ENCODE assay signal across 17 mouse cellular contexts in genomic region chr3:129558016-129558955, GRCm38 (mm10). TPM values are rescaled to one million over a fixed set of nuclear protein-coding genes. Genes with fewer than 3 reads are reported as not detected.
A peak's percentile ranks its signal among the peaks of the same experiment; 100 is the strongest.
DNase-seq lines count a peak whose midpoint lies in the region; ATAC-seq and TF ChIP-seq lines count a peak whose summit lies in the region.
"Had no signal": no experiment of that assay in that cellular context is flagged by ENCODE, and none has a peak within 500 bp of the region (broad histone marks: within the 10 kb centered on the region; RNA-seq: fewer than 3 reads in every experiment).

No protein-coding gene starts in this region.

- peak overlapping the region; percentile 58 for H3K4me3 ChIP-seq in E14TG2a.4 (replicated peaks; ENCODE audit: low read length)
- no peak overlapping the region for H3K4me3 ChIP-seq in intestine, postnatal 0 days (ENCODE audit: low read depth, low read length)
- H3K4me3 ChIP-seq: erythroblast, embryonic 14.5 days; layer of hippocampus, adult 2 months had no signal

- H3K36me3 ChIP-seq in E14TG2a.4 (ENCODE audit: insufficient read depth, low read length) = peaks cover 94% of the 10 kb centered on the region
- peaks cover 10% of the 10 kb centered on the region; the same call in 1 of the 2 replicates for H3K36me3 ChIP-seq in intestine, postnatal 0 days (ENCODE audit: control insufficient read depth, insufficient read depth)

- TF ChIP-seq CTCF in E14TG2a.4 (conservative IDR thresholded peaks at IDR 0.05; ENCODE audit: low read length) = no peak
- TF ChIP-seq CTCF in intestine, postnatal 0 days (IDR thresholded peaks at IDR 0.05; ENCODE audit: low read depth) = no peak

- H3K4me1 ChIP-seq in E14TG2a.4 (replicated peaks; ENCODE audit: low read depth, low read length) = peaks cover 80% of the 10 kb centered on the region
- H3K4me1 ChIP-seq in intestine, postnatal 0 days (replicated peaks; ENCODE audit: control insufficient read depth, insufficient read depth, low read length) = no peaks in the 10 kb centered on the region

- H3K27ac ChIP-seq in intestine, postnatal 0 days (ENCODE audit: low read depth, low read length) = no peak overlapping the region
- H3K27ac ChIP-seq: layer of hippocampus, adult 2 months had no signal

- no peak overlapping the region for H3K9ac ChIP-seq in intestine, postnatal 0 days (ENCODE audit: low read depth, low read length)

- H3K4me2 ChIP-seq in intestine, postnatal 0 days (replicated peaks; ENCODE audit: low read depth) = no peak overlapping the region
- H3K4me2 ChIP-seq: midbrain, embryonic 11.5 days had no signal

- ATAC-seq in frontal cortex, adult (ENCODE audit: low TSS enrichment) = 0 out of 2 replicates have a peak, but pooled peaks have one; percentile 15
- no peak for ATAC-seq in intestine, postnatal 0 days

- DNase-seq in frontal cortex, postnatal 36 days (ENCODE audit: low spot score in 2 of 2) = no peak
- DNase-seq in kidney, adult 9 months = peak; percentile 47
- DNase-seq in kidney, postnatal 36 days = peak; percentile 46 to 61
- no peak for DNase-seq in ovary, adult 18-20 months (ENCODE audit: low spot score)
- no peak for DNase-seq in retina, embryonic 14.5 days (ENCODE audit: low spot score)
- DNase-seq: adrenal gland, postnatal 10 days; cerebellum, adult 18-20 months; gastrocnemius, postnatal 10 days; lung, adult 18-20 months; lung, postnatal 4 days; thymus, postnatal 25 days had no signal

- H3K9me3 ChIP-seq in E14TG2a.4 (ENCODE audit: low read length) = no peaks in the 10 kb centered on the region
- no peaks in the 10 kb centered on the region for H3K9me3 ChIP-seq in intestine, postnatal 0 days (ENCODE audit: control insufficient read depth)

- H3K27me3 ChIP-seq in E14TG2a.4 (ENCODE audit: insufficient read depth, low read length) = no peaks in the 10 kb centered on the region
- no peaks in the 10 kb centered on the region for H3K27me3 ChIP-seq in intestine, postnatal 0 days (replicated peaks; ENCODE audit: control insufficient read depth, insufficient read depth, low read length)

- WGBS in intestine, postnatal 0 days = 70% methylated on average over 22 of the region's 22 CpGs

RNA-seq across cellular contexts. Expression of gene Elovl6, which starts 26.1 kb away (rescaled TPM):
- polyA plus RNA-seq in intestine, postnatal 0 days (2015; fragmentation: Nextera tagmentation; extraction: Ambion mirVana) = 34.5 and 36.5 TPM in 2 replicates

Comparison
In these comparisons a context has a peak if more than half of its experiments do, and no peak if none do; other contexts are left out.
1. DNase-seq: peak in kidney, adult 9 months (single experiment) and kidney, postnatal 36 days (2 of 2); none in frontal cortex, postnatal 36 days (0 of 2), ovary, adult 18-20 months (single experiment) and retina, embryonic 14.5 days (single experiment).